ENCODE assay signal across 8 mouse cellular contexts in genomic region chr1:121096551-121097550, GRCm38 (mm10).
DNase-seq lines count a peak whose midpoint lies in the region; ATAC-seq and TF ChIP-seq lines count a peak whose summit lies in the region.

No protein-coding gene starts in this region.

- peak; percentile 37 for DNase-seq in ovary, postnatal 14 days (ENCODE audit: low spot score)
- DNase-seq in ovary, postnatal 36 days (ENCODE audit: low spot score): no peak
- DNase-seq in hindbrain, embryonic 10.5 days (ENCODE audit: low spot score): peak; percentile 40
- DNase-seq in limb, embryonic 14.5 days (ENCODE audit: low spot score): peak; percentile 59
- DNase-seq in cerebellum, postnatal 14 days: no peak
- no peak for DNase-seq in thymus, postnatal 25 days

- 2% methylated on average over 28 of the region's 28 CpGs for WGBS in forebrain, embryonic 12.5 days
- WGBS in hindbrain, embryonic 10.5 days: 7% methylated on average over 28 of the region's 28 CpGs
- WGBS in limb, embryonic 14.5 days: 5% methylated on average over 27 of the region's 28 CpGs
- WGBS in midbrain, embryonic 15.5 days: 2% methylated on average over 28 of the region's 28 CpGs

- TF ChIP-seq POLR2A in limb, embryonic 14.5 days (IDR thresholded peaks at IDR 0.05; ENCODE audit: borderline replicate concordance, extremely low read depth, insufficient read depth, insufficient read length): no peak

- H3K4me1 ChIP-seq in forebrain, embryonic 12.5 days: peaks cover 18% of the 10 kb centered on the region
- H3K4me1 ChIP-seq in hindbrain, embryonic 10.5 days (replicated peaks): peaks cover 15% of the 10 kb centered on the region
- H3K4me1 ChIP-seq in limb, embryonic 14.5 days (ENCODE audit: control insufficient read depth, insufficient read depth, low read length): no peaks in the 10 kb centered on the region
- H3K4me1 ChIP-seq in midbrain, embryonic 15.5 days: peaks cover 17% of the 10 kb centered on the region; the same call in 1 of the 2 replicates

- H3K9ac ChIP-seq in forebrain, embryonic 12.5 days: no peak overlapping the region
- H3K9ac ChIP-seq in limb, embryonic 14.5 days (ENCODE audit: low read depth, low read length, severe bottlenecking): peak overlapping the region; percentile 25; the same call in 1 of the 2 replicates
- no peak overlapping the region for H3K9ac ChIP-seq in midbrain, embryonic 15.5 days

- no peaks in the 10 kb centered on the region for H3K36me3 ChIP-seq in forebrain, embryonic 12.5 days (replicated peaks)
- H3K36me3 ChIP-seq in hindbrain, embryonic 10.5 days: no peaks in the 10 kb centered on the region
- no peaks in the 10 kb centered on the region for H3K36me3 ChIP-seq in limb, embryonic 14.5 days (ENCODE audit: control insufficient read depth, insufficient read depth, low read length)
- H3K36me3 ChIP-seq in midbrain, embryonic 15.5 days (replicated peaks): no peaks in the 10 kb centered on the region

- peak overlapping the region; percentile 46 for H3K4me2 ChIP-seq in forebrain, embryonic 12.5 days
- peak overlapping the region; percentile 46 for H3K4me2 ChIP-seq in limb, embryonic 14.5 days (replicated peaks; ENCODE audit: low read depth, low read length, severe bottlenecking)
- peak overlapping the region; percentile 48 for H3K4me2 ChIP-seq in midbrain, embryonic 15.5 days

- no peak overlapping the region for H3K27ac ChIP-seq in forebrain, embryonic 12.5 days
- peak overlapping the region; percentile 40; the same call in 1 of the 2 replicates for H3K27ac ChIP-seq in hindbrain, embryonic 10.5 days
- H3K27ac ChIP-seq in limb, embryonic 14.5 days (replicated peaks; ENCODE audit: low read depth, low read length): no peak overlapping the region
- no peak overlapping the region for H3K27ac ChIP-seq in midbrain, embryonic 15.5 days

- peaks cover 86% of the 10 kb centered on the region for H3K27me3 ChIP-seq in forebrain, embryonic 12.5 days
- H3K27me3 ChIP-seq in hindbrain, embryonic 10.5 days (ENCODE audit: insufficient read depth, poor library complexity, severe bottlenecking): peaks cover 43% of the 10 kb centered on the region
- peaks cover 9% of the 10 kb centered on the region for H3K27me3 ChIP-seq in limb, embryonic 14.5 days (ENCODE audit: control insufficient read depth, insufficient read depth, low read length)
- H3K27me3 ChIP-seq in midbrain, embryonic 15.5 days (replicated peaks): peaks cover 25% of the 10 kb centered on the region

- peak; percentile 70 for ATAC-seq in forebrain, embryonic 12.5 days (ENCODE audit: low FRiP score)
- peak; percentile 44 for ATAC-seq in limb, embryonic 14.5 days (ENCODE audit: low FRiP score, low read depth)
- ATAC-seq in midbrain, embryonic 15.5 days (replicated peaks): peak; percentile 76

- peak overlapping the region; percentile 24 for H3K4me3 ChIP-seq in forebrain, embryonic 12.5 days (replicated peaks)
- peak overlapping the region; percentile 46 for H3K4me3 ChIP-seq in hindbrain, embryonic 10.5 days
- peak overlapping the region; percentile 27 for H3K4me3 ChIP-seq in limb, embryonic 14.5 days (replicated peaks; ENCODE audit: low read length)
- H3K4me3 ChIP-seq in midbrain, embryonic 15.5 days: peak overlapping the region; percentile 28

- H3K9me3 ChIP-seq in forebrain, embryonic 12.5 days: no peaks in the 10 kb centered on the region
- H3K9me3 ChIP-seq in hindbrain, embryonic 10.5 days: no peaks in the 10 kb centered on the region
- no peaks in the 10 kb centered on the region for H3K9me3 ChIP-seq in limb, embryonic 14.5 days (ENCODE audit: control insufficient read depth, low read length)
- no peaks in the 10 kb centered on the region for H3K9me3 ChIP-seq in midbrain, embryonic 15.5 days

Comparison
In these comparisons a context has a peak if more than half of its experiments do, and no peak if none do; other contexts are left out.
1. DNase-seq: peak in ovary, postnatal 14 days (single experiment), hindbrain, embryonic 10.5 days (single experiment) and limb, embryonic 14.5 days (single experiment); none in ovary, postnatal 36 days (single experiment), cerebellum, postnatal 14 days (0 of 2) and thymus, postnatal 25 days (single experiment).
2. Peak in every context shown above with its lines, with median percentiles within 50 percentile points of each other: ATAC-seq, H3K4me2 ChIP-seq and H3K4me3 ChIP-seq.